Mouse (Mus musculus): ENCODE measurements around the gene Rbfox2.

The Rbfox2 gene

GRCm38 (mm10) chr15:77182800-77183199, 124.0 kb downstream of the Rbfox2 start:
- no peak for DNase-seq

- DNase-seq, result no peak
Measured at GRCm38 (mm10) chr15:77174018-77174417, 132.8 kb downstream of the Rbfox2 start.

GRCm38 (mm10) chr15:77172414-77172813, 134.4 kb downstream of the Rbfox2 start:
- DNase-seq, result no peak

GRCm38 (mm10) chr15:77168781-77169180, 138.0 kb downstream of the Rbfox2 start:
- DNase-seq, result no peak

- no peak for DNase-seq
Measured at GRCm38 (mm10) chr15:77166225-77166732, 140.5 kb downstream of the Rbfox2 start.

- no peak for DNase-seq
Measured at GRCm38 (mm10) chr15:77163336-77163735, 143.5 kb downstream of the Rbfox2 start.

GRCm38 (mm10) chr15:77162931-77163330, 143.9 kb downstream of the Rbfox2 start:
- DNase-seq, result no peak

GRCm38 (mm10) chr15:77161382-77161781, 145.4 kb downstream of the Rbfox2 start:
- no peak for DNase-seq

- no peak for DNase-seq
Measured at GRCm38 (mm10) chr15:77160848-77161247, 146.0 kb downstream of the Rbfox2 start.

GRCm38 (mm10) chr15:77156525-77156924, 150.3 kb downstream of the Rbfox2 start:
- DNase-seq, result no peak

GRCm38 (mm10) chr15:77154248-77154785, 152.5 kb downstream of the Rbfox2 start:
- no peak for DNase-seq

GRCm38 (mm10) chr15:77153625-77154024, 153.2 kb downstream of the Rbfox2 start:
- DNase-seq, result no peak

GRCm38 (mm10) chr15:77153088-77153546, 153.7 kb downstream of the Rbfox2 start:
- no peak for DNase-seq

- DNase-seq, result no peak
Measured at GRCm38 (mm10) chr15:77152336-77153087, 154.3 kb downstream of the Rbfox2 start.

- no peak for DNase-seq
Measured at GRCm38 (mm10) chr15:77151816-77152215, 155.0 kb downstream of the Rbfox2 start.

- no peak for DNase-seq
Measured at GRCm38 (mm10) chr15:77151178-77151577, 155.6 kb downstream of the Rbfox2 start.

- no peak for DNase-seq
Measured at GRCm38 (mm10) chr15:77150424-77150841, 156.4 kb downstream of the Rbfox2 start.

GRCm38 (mm10) chr15:77150000-77150399, 156.8 kb downstream of the Rbfox2 start:
- no peak for DNase-seq

- DNase-seq, result no peak
Measured at GRCm38 (mm10) chr15:77149551-77149950, 157.3 kb downstream of the Rbfox2 start.

- no peak for DNase-seq
Measured at GRCm38 (mm10) chr15:77146942-77147341, 159.9 kb downstream of the Rbfox2 start.

- DNase-seq, result no peak
Measured at GRCm38 (mm10) chr15:77144960-77145359, 161.8 kb downstream of the Rbfox2 start.

- no peak for DNase-seq
Measured at GRCm38 (mm10) chr15:77142787-77143186, 164.0 kb downstream of the Rbfox2 start.

- DNase-seq, result no peak
Measured at GRCm38 (mm10) chr15:77142352-77142751, 164.5 kb downstream of the Rbfox2 start.

GRCm38 (mm10) chr15:77141711-77142110, 165.1 kb downstream of the Rbfox2 start:
- DNase-seq, result no peak
